Mouse (Mus musculus): ENCODE measurements around the gene Gas2l2. TPM values are rescaled to one million over a fixed set of nuclear protein-coding genes. Genes with fewer than 3 reads are reported as not detected.

Gas2l2 gene
- polyA plus RNA-seq, 1 experiment: not detected

DNA sequence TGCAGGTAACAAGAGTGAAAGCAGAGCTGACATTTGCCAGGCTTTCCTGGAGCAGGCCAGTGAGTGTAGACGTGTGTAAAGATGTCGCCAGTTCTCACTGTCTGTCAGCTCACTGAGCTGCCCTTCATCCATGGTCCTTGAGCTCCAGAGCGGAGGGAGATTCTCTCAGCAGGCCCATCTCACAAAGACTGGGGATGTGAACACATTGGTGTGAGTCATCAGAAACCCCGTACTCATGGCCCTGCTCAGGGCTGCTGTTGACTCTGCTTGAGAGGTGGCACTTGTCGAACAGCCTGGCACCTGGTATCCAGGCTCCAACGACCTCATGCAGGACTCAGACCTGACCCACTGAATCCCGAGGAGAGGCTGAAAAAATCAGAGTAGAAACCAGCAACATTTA is 25.5 kb downstream of the Gas2l2 start:
- Histone ChIP-seq H3K27me3 (ENCODE audit: control insufficient read depth, insufficient read depth, low read length) (peaks cover 2% of the 10 kb centered on the region; the same call in 1 of the 2 replicates), H3K36me3 (ENCODE audit: control insufficient read depth, insufficient read depth, low read length) (peaks cover 14% of the 10 kb centered on the region), H3K4me3 (ENCODE audit: extremely low read depth, insufficient read depth, insufficient read length) (no peak overlapping the region), H3K4me1 (ENCODE audit: control insufficient read depth, insufficient read depth, insufficient read length) (no peaks in the 10 kb centered on the region), H3K27ac (ENCODE audit: insufficient read depth, low read length) (no peak overlapping the region)
- DNase-seq (ENCODE audit: low read depth in 1 of 2, low spot score in 2 of 2): no peak
- TF ChIP-seq POLR2A (IDR thresholded peaks at IDR 0.05; ENCODE audit: low read depth, low read length): no peak
- no peak for TF ChIP-seq CTCF (IDR thresholded peaks at IDR 0.05; ENCODE audit: extremely low read depth, insufficient read depth, insufficient read length, insufficient replicate concordance)
- WGBS: 89% methylated on average over 7 of the region's 7 CpGs

DNA sequence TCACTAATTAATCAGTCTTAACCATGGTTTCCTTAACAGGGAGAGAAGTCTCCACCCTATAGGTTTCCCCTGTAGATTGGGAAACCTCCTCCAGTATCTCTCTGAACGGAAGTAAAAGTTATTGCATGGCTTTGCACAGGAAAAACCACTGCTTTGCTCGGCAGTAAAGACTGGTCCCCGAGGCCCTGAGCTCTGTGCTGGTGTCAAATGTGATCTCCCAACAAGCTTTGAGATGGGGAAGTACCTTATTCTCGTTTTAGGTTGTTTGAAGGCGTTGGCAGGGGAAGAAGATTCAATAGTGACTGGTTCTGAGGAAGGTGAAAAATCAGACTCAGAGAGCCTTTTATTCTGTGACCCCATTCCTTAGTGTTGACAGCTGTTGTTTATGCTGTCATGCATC is 30.5 kb downstream of the Gas2l2 start:
- WGBS: 64% methylated on average over 5 of the region's 5 CpGs
- H3K4me1 ChIP-seq (ENCODE audit: control insufficient read depth, insufficient read depth, insufficient read length): no peaks in the 10 kb centered on the region

DNA sequence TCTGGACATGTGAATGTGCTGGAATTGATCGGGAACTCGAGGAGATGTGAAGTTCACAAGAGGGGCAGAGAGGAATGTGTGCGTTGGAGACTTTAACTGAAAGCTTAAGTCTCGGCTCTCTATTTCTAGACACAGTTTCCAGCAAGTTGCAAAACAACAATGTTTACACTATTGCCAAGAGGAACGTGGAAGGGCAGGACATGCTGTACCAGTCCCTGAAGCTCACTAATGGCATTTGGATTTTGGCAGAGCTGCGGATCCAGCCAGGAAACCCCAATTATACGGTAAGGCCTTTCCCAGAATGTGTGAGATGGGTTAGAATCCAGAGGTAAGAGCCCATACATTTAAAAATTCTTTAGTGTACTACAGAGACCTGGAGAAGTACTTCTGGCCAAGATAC is 31.6 kb downstream of the Gas2l2 start:
- Histone ChIP-seq H3K27me3 (ENCODE audit: control insufficient read depth, insufficient read depth, low read length) (no peaks in the 10 kb centered on the region), H3K27ac (ENCODE audit: insufficient read depth, low read length) (no peak overlapping the region), H3K36me3 (ENCODE audit: control insufficient read depth, insufficient read depth, low read length) (peaks cover 24% of the 10 kb centered on the region), H3K4me3 (ENCODE audit: extremely low read depth, insufficient read depth, insufficient read length) (no peak overlapping the region), H3K4me1 (ENCODE audit: control insufficient read depth, insufficient read depth, insufficient read length) (no peaks in the 10 kb centered on the region)
- 93% methylated on average over 7 of the region's 7 CpGs for WGBS
- TF ChIP-seq POLR2A (IDR thresholded peaks at IDR 0.05; ENCODE audit: low read depth, low read length) (no peak), CTCF (IDR thresholded peaks at IDR 0.05; ENCODE audit: extremely low read depth, insufficient read depth, insufficient read length, insufficient replicate concordance) (no peak)
- DNase-seq (ENCODE audit: low read depth in 1 of 2, low spot score in 2 of 2): no peak

More for the DNA sequence above, 30.5 kb downstream of the Gas2l2 start:
- Histone ChIP-seq H3K27me3 (ENCODE audit: control insufficient read depth, insufficient read depth, low read length) (no peaks in the 10 kb centered on the region), H3K27ac (ENCODE audit: insufficient read depth, low read length) (no peak overlapping the region), H3K36me3 (ENCODE audit: control insufficient read depth, insufficient read depth, low read length) (peaks cover 28% of the 10 kb centered on the region), H3K4me3 (ENCODE audit: extremely low read depth, insufficient read depth, insufficient read length) (no peak overlapping the region)
- TF ChIP-seq POLR2A (IDR thresholded peaks at IDR 0.05; ENCODE audit: low read depth, low read length) (no peak), CTCF (IDR thresholded peaks at IDR 0.05; ENCODE audit: extremely low read depth, insufficient read depth, insufficient read length, insufficient replicate concordance) (no peak)
- DNase-seq (ENCODE audit: low read depth in 1 of 2, low spot score in 2 of 2): no peak

GRCm38 (mm10) chr11:83394802-83395439 is 34.3 kb downstream of the Gas2l2 start:
- no peak overlapping the region for H3K4me3 ChIP-seq (ENCODE audit: extremely low read depth, insufficient read depth, insufficient read length)
- H3K27ac ChIP-seq (ENCODE audit: insufficient read depth, low read length): no peak overlapping the region
- no peak for TF ChIP-seq POLR2A (IDR thresholded peaks at IDR 0.05; ENCODE audit: low read depth, low read length)
- TF ChIP-seq CTCF (IDR thresholded peaks at IDR 0.05; ENCODE audit: extremely low read depth, insufficient read depth, insufficient read length, insufficient replicate concordance): no peak
- 89% methylated on average over 6 of the region's 6 CpGs for WGBS
- peaks cover 20% of the 10 kb centered on the region for H3K36me3 ChIP-seq (ENCODE audit: control insufficient read depth, insufficient read depth, low read length)
- no peaks in the 10 kb centered on the region for H3K27me3 ChIP-seq (ENCODE audit: control insufficient read depth, insufficient read depth, low read length)
- H3K4me1 ChIP-seq (ENCODE audit: control insufficient read depth, insufficient read depth, insufficient read length): no peaks in the 10 kb centered on the region
- no peak for DNase-seq (ENCODE audit: low read depth in 1 of 2, low spot score in 2 of 2)

DNA sequence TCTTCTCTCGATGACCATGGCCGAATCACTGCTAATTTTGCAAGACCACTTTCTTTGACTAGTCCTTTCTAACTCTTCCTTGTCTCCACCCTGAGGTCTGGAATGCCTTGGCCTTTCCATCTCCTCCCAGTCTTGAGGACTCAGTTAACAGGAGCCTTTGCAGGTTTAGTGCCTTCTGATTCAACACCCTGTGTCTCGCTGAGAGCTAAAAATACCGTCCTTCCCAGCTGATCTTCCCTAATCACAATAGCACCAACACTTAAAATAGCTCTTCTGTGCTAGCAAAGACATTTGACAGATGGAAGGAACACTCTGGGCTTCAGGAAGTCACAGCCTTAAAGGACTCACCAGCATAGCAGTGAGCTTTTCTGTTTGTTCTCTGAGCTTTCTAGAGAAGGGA is 36.2 kb downstream of the Gas2l2 start:
- no peak overlapping the region for H3K4me3 ChIP-seq (ENCODE audit: extremely low read depth, insufficient read depth, insufficient read length)
- no peak for DNase-seq (ENCODE audit: low read depth in 1 of 2, low spot score in 2 of 2)
- no peaks in the 10 kb centered on the region for H3K27me3 ChIP-seq (ENCODE audit: control insufficient read depth, insufficient read depth, low read length)
- WGBS: 90% methylated on average over 4 of the region's 4 CpGs
- no peak overlapping the region for H3K27ac ChIP-seq (ENCODE audit: insufficient read depth, low read length)
- peaks cover 10% of the 10 kb centered on the region for H3K36me3 ChIP-seq (ENCODE audit: control insufficient read depth, insufficient read depth, low read length)
- H3K4me1 ChIP-seq (ENCODE audit: control insufficient read depth, insufficient read depth, insufficient read length): no peaks in the 10 kb centered on the region
- TF ChIP-seq CTCF (IDR thresholded peaks at IDR 0.05; ENCODE audit: extremely low read depth, insufficient read depth, insufficient read length, insufficient replicate concordance): no peak
- TF ChIP-seq POLR2A (IDR thresholded peaks at IDR 0.05; ENCODE audit: low read depth, low read length): no peak

- Histone ChIP-seq H3K36me3 (ENCODE audit: control insufficient read depth, insufficient read depth, low read length) (peaks cover 9% of the 10 kb centered on the region), H3K27ac (ENCODE audit: insufficient read depth, low read length) (no peak overlapping the region), H3K27me3 (ENCODE audit: control insufficient read depth, insufficient read depth, low read length) (no peaks in the 10 kb centered on the region), H3K4me3 (ENCODE audit: extremely low read depth, insufficient read depth, insufficient read length) (no peak overlapping the region), H3K4me1 (ENCODE audit: control insufficient read depth, insufficient read depth, insufficient read length) (no peaks in the 10 kb centered on the region)
- WGBS: 94% methylated on average over 1 of the region's 1 CpGs
- TF ChIP-seq CTCF (IDR thresholded peaks at IDR 0.05; ENCODE audit: extremely low read depth, insufficient read depth, insufficient read length, insufficient replicate concordance) (no peak), POLR2A (IDR thresholded peaks at IDR 0.05; ENCODE audit: low read depth, low read length) (no peak)
- DNase-seq (ENCODE audit: low read depth in 1 of 2, low spot score in 2 of 2): no peak
Measured at GRCm38 (mm10) chr11:83383532-83383887, 45.7 kb downstream of the Gas2l2 start.

- TF ChIP-seq CTCF (IDR thresholded peaks at IDR 0.05; ENCODE audit: extremely low read depth, insufficient read depth, insufficient read length, insufficient replicate concordance): no peak
- no peak for TF ChIP-seq POLR2A (IDR thresholded peaks at IDR 0.05; ENCODE audit: low read depth, low read length)
- DNase-seq (ENCODE audit: low read depth in 1 of 2, low spot score in 2 of 2): no peak
- H3K4me3 ChIP-seq (ENCODE audit: extremely low read depth, insufficient read depth, insufficient read length): no peak overlapping the region
- 93% methylated on average over 9 of the region's 9 CpGs for WGBS
- no peak overlapping the region for H3K27ac ChIP-seq (ENCODE audit: insufficient read depth, low read length)
- H3K36me3 ChIP-seq (ENCODE audit: control insufficient read depth, insufficient read depth, low read length): peaks cover 8% of the 10 kb centered on the region
- no peaks in the 10 kb centered on the region for H3K27me3 ChIP-seq (ENCODE audit: control insufficient read depth, insufficient read depth, low read length)
- no peaks in the 10 kb centered on the region for H3K4me1 ChIP-seq (ENCODE audit: control insufficient read depth, insufficient read depth, insufficient read length)
Measured at GRCm38 (mm10) chr11:83382876-83383531, 46.3 kb downstream of the Gas2l2 start.

All from spleen, adult 2 months (tissue).